Mouse (Mus musculus) hindbrain, embryonic 12.5 days (tissue): ENCODE data around the gene Ulk4. TPM values are rescaled to one million over a fixed set of nuclear protein-coding genes. Genes with fewer than 3 reads are reported as not detected.

Source experiments
- ATAC-seq: fragments of 200-750 bp; cut with Nextera tagmentation; 2 replicates; pipeline ENCODE4 v1.8.0; 2017; ENCODE audit warnings: moderate TSS enrichment; ENCODE audit not compliant: low FRiP score
- H3K27ac ChIP-seq: fragments of 300-500 bp; sonication (generic); 2 replicates; pipeline ENCODE4 v1.5.1; 2016; ENCODE audit warnings: mild to moderate bottlenecking
- H3K27me3 ChIP-seq: fragments of 300-500 bp; sonication (generic); 2 replicates; pipeline ENCODE4 v1.6.1; 2016; ENCODE audit warnings: mild to moderate bottlenecking
- H3K36me3 ChIP-seq: fragments of 300-500 bp; sonication (generic); 2 replicates; pipeline ENCODE4 v1.6.1; 2016; ENCODE audit warnings: mild to moderate bottlenecking
- H3K4me1 ChIP-seq: fragments of 300-500 bp; sonication (generic); 2 replicates; pipeline ENCODE4 v1.6.1; 2016
- H3K4me2 ChIP-seq: fragments of 300-500 bp; sonication (generic); replicated peaks from 2 replicates; pipeline ENCODE4 v1.6.1; 2016; ENCODE audit warnings: mild to moderate bottlenecking
- H3K4me3 ChIP-seq: fragments of 300-500 bp; sonication (generic); 2 replicates; pipeline ENCODE4 v1.5.1; 2016; ENCODE audit warnings: mild to moderate bottlenecking
- H3K9ac ChIP-seq: fragments of 300-500 bp; sonication (generic); 2 replicates; pipeline ENCODE4 v1.6.1; 2016; ENCODE audit warnings: mild to moderate bottlenecking, moderate library complexity
- H3K9me3 ChIP-seq: fragments of 300-500 bp; sonication (generic); replicated peaks from 2 replicates; pipeline ENCODE4 v1.6.1; 2016; ENCODE audit warnings: mild to moderate bottlenecking
- WGBS: fragments of 180-500 bp; shearing (Covaris S2); methylation state at CpG from one replicate; pipeline ENCODE4 v1.1.7; 2016; 5-methylcytosine and 5-hydroxymethylcytosine counted together
- polyA plus RNA-seq: library from polyadenylated mRNA; unstranded; fragments of >200 nt; fragmentation: Nextera tagmentation; extraction: Ambion mirVana; gene quantifications from 2 replicates; pipeline ENCODE4 v1.2.1, GENCODE M21; 2016

Gene Ulk4
- polyA plus RNA-seq, 1 experiment from 2014 or later = 164 TPM

DNA sequence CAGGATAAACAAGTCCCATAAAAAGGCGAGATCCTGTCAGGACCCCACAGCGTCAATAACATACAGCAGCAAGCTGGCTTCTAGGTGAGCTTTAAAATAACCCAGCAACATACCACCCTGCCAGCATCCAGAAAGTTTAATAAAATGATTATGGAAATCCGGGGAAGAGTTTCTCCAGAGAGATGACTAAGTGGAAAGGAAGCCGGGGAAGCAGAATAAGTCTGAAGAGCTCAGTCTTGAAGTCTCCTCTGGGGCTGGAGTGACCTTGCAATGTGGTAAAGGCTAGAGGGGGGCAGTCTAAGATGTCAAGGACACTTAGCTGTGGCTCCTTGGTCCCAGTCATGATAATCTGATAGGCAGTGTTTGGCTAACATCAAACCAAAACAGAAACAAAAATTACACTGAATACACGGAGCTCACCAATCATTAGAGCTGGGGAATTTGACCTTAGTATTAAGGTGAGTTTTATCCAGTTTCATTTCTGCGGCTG, 303.9 kb downstream of the Ulk4 start:
- no peak overlapping the region for H3K9ac ChIP-seq
- no peaks in the 10 kb centered on the region for H3K9me3 ChIP-seq
- no peak overlapping the region for H3K4me2 ChIP-seq
- H3K36me3 ChIP-seq = peaks cover 25% of the 10 kb centered on the region
- H3K27me3 ChIP-seq = no peaks in the 10 kb centered on the region
- ATAC-seq = no peak
- no peaks in the 10 kb centered on the region for H3K4me1 ChIP-seq
- H3K4me3 ChIP-seq = no peak overlapping the region
- WGBS = 78% methylated on average over 6 of the region's 6 CpGs
- H3K27ac ChIP-seq = no peak overlapping the region

DNA sequence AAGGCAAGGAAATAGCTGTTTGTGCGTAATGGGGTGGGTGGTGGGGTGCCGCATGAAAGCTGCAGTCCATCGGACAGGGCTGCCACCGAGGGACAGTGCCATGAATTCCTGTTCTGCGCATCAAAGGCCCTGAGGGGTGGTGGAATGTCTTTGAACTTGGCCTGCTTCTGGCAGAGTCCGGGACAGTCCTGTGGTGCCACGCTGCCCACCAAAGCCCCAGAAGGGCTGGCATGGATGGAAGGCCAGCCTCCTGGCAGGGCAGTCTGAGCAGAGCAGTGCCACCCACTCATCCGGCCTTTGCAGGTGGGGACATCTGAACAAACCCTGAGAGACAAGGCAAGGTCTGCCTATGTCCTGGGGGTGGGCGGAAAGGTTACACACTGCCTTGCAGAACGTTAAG, 312.0 kb downstream of the Ulk4 start:
- H3K27ac ChIP-seq = no peak overlapping the region; the same call in 1 of the 2 replicates
- no peak for ATAC-seq
- no peaks in the 10 kb centered on the region for H3K27me3 ChIP-seq
- no peaks in the 10 kb centered on the region for H3K9me3 ChIP-seq
- H3K36me3 ChIP-seq = peaks cover 94% of the 10 kb centered on the region
- peaks cover 3% of the 10 kb centered on the region; the same call in 1 of the 2 replicates for H3K4me1 ChIP-seq
- WGBS = 86% methylated on average over 10 of the region's 10 CpGs
- no peak overlapping the region for H3K9ac ChIP-seq
- no peak overlapping the region for H3K4me2 ChIP-seq
- no peak overlapping the region for H3K4me3 ChIP-seq

DNA sequence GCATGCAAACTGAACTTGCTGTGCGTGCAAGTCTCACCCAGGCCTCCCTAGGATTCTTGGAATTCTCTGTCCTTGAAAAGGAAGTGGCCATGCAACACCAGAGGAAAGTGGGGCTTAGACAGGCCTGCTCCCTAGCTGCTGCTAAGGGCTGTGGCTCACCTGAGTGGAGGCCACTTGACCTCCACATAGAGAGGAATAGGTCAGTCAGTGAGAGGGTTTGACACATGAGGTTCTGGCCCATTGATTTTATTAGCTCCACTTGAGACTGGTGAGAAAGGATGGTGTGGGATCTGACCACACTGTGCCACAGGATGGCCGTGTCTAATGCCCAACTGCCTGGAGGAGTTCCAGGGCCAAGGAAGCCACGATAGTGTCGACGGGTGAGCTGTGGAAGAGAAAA, 312.8 kb downstream of the Ulk4 start:
- 87% methylated on average over 5 of the region's 5 CpGs for WGBS
- H3K9me3 ChIP-seq = no peaks in the 10 kb centered on the region
- H3K4me3 ChIP-seq = no peak overlapping the region
- peaks cover 96% of the 10 kb centered on the region for H3K36me3 ChIP-seq
- H3K4me1 ChIP-seq = peaks cover 3% of the 10 kb centered on the region; the same call in 1 of the 2 replicates
- H3K4me2 ChIP-seq = no peak overlapping the region
- H3K27me3 ChIP-seq = no peaks in the 10 kb centered on the region
- ATAC-seq = no peak
- no peak overlapping the region for H3K9ac ChIP-seq
- no peak overlapping the region for H3K27ac ChIP-seq

DNA sequence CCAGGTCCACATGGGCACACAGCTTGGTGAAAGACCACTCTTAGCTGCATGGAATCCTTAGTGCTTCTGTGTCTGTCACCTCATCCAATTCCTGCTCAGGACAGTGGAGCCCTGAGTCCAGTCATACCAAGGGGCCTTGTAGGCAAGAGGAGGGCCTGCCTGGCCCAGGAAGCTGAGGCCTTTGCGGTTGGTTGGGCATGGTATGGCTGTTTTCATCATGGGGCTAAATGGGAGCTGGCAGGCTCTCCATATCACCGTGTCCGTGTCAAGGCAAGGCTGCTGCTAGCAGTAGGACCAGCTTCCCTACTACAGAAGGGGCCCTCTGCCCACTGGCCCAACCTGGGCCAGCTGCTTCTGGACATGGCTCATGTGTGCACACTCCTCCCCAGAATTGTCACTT, 313.3 kb downstream of the Ulk4 start:
- no peaks in the 10 kb centered on the region for H3K9me3 ChIP-seq
- H3K4me3 ChIP-seq = no peak overlapping the region
- no peak overlapping the region for H3K4me2 ChIP-seq
- ATAC-seq = no peak
- no peaks in the 10 kb centered on the region for H3K27me3 ChIP-seq
- H3K27ac ChIP-seq = no peak overlapping the region
- 86% methylated on average over 3 of the region's 3 CpGs for WGBS
- H3K4me1 ChIP-seq = peaks cover 3% of the 10 kb centered on the region; the same call in 1 of the 2 replicates
- peaks cover 96% of the 10 kb centered on the region for H3K36me3 ChIP-seq
- H3K9ac ChIP-seq = no peak overlapping the region

DNA sequence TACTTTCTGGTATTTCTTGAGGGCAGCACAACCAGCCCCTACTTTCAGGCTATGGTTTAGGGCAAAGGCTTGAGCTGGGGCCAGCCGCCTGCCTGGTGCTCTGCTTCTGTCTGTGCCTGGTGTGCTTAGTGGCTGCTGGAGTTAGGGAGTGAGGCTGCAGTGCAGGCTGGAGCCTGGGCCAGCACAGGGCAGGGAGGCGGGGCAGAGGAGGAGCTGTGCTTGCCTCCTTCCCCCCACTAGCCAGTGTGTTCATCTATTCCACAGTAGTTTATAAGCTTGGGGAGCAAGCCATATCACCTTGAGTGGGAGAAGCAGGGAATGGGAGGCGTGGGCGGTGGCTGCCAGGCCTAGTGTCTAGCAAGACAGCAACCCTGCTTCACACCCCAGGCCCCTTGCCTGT, 313.9 kb downstream of the Ulk4 start:
- WGBS = 98% methylated on average over 4 of the region's 4 CpGs
- Histone ChIP-seq H3K9me3 (no peaks in the 10 kb centered on the region), H3K4me3 (no peak overlapping the region), H3K4me2 (no peak overlapping the region), H3K9ac (no peak overlapping the region), H3K4me1 (peaks cover 3% of the 10 kb centered on the region; the same call in 1 of the 2 replicates), H3K27me3 (no peaks in the 10 kb centered on the region), H3K27ac (no peak overlapping the region), H3K36me3 (peaks cover 96% of the 10 kb centered on the region)
- no peak for ATAC-seq

DNA sequence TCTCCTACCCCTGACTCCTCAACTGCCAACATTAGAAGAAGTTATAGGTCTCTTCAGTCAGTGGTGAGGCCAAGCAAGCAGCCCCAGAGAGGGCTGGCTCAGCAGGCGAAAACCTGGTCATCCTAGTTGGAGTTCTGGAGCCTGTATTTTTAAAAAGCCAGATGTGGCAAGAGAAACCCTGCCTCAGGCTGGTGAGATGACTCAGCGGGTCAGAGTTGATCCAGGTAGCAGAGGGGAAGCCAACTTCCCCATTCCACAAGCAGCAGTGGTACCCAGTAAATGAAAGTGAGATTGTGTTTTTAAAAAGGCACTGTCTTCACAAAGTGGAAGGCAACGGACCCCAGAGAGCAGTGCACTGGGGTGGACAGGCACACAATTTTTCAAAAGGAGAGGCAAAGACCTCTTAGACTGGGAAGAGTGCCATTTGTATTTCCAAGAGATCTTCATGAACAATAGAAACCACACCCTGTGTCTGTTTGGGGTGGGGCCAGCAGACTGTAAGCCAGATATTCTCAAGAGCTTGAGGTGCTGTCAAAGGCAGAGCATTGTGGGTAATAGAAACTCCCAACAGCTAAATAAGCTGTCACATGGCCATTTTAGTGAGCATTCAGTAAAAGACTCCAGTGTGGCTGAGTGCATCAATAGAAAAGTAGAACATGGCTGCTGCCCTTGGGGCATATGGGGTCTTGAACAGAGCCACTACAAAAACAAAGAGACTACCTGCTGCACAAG, 314.9 kb downstream of the Ulk4 start:
- Histone ChIP-seq H3K36me3 (peaks cover 99% of the 10 kb centered on the region), H3K27ac (0 out of 2 replicates have a peak overlapping the region, but pooled peaks have one; percentile 19), H3K9me3 (no peaks in the 10 kb centered on the region), H3K9ac (no peak overlapping the region), H3K4me1 (peaks cover 3% of the 10 kb centered on the region; the same call in 1 of the 2 replicates), H3K4me2 (no peak overlapping the region), H3K4me3 (no peak overlapping the region), H3K27me3 (no peaks in the 10 kb centered on the region)
- WGBS = 84% methylated on average over 3 of the region's 3 CpGs
- ATAC-seq = no peak

DNA sequence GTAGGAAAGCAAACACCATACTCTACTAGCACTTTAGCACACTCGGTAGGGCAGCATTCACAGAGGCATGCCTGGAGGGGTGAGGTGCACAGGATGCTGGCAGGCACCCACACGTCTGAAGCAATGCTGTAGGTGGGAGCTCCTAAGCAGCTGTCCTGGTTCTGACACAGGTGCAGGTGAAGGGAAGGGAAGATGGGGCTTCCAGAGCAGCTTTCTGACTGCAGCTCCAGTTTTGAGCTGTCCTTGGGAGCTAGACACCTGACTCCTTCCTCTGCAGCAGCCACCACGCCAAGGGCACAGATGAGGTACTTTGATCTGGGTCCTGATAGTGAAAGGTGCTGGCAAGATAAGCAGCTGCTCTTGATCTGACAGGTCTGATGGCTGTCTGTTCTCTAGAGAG, 315.5 kb downstream of the Ulk4 start:
- Histone ChIP-seq H3K36me3 (peaks cover 99% of the 10 kb centered on the region), H3K9ac (no peak overlapping the region), H3K27me3 (no peaks in the 10 kb centered on the region), H3K4me1 (peaks cover 3% of the 10 kb centered on the region; the same call in 1 of the 2 replicates), H3K4me2 (no peak overlapping the region), H3K9me3 (no peaks in the 10 kb centered on the region), H3K4me3 (no peak overlapping the region), H3K27ac (no peak overlapping the region)
- WGBS = 85% methylated on average over 3 of the region's 3 CpGs
- no peak for ATAC-seq

DNA sequence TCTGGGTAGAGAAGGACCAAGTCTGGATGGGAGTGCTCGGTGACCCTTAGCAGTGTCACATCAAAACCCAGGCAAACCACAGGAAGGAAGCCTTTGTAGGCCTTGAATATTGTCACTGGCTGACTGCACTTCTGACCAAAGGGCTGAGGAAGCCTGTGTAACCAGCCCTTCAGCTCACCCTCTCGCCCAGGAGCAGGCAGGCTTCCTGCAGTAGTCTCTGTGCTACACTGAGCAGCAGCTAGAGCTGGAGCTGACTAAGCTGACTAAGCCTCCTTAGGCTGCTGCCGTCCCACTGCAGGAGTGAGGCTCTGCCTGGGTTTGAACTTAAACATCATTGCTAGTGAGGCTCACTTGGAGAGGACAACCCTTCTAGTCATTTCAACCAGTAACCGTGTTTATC, 316.4 kb downstream of the Ulk4 start:
- Histone ChIP-seq H3K36me3 (peaks cover 99% of the 10 kb centered on the region), H3K9ac (no peak overlapping the region), H3K4me2 (no peak overlapping the region), H3K9me3 (no peaks in the 10 kb centered on the region), H3K27ac (no peak overlapping the region), H3K27me3 (no peaks in the 10 kb centered on the region), H3K4me1 (peaks cover 3% of the 10 kb centered on the region; the same call in 1 of the 2 replicates), H3K4me3 (no peak overlapping the region)
- WGBS = 78% methylated on average over 4 of the region's 4 CpGs
- ATAC-seq = no peak

DNA sequence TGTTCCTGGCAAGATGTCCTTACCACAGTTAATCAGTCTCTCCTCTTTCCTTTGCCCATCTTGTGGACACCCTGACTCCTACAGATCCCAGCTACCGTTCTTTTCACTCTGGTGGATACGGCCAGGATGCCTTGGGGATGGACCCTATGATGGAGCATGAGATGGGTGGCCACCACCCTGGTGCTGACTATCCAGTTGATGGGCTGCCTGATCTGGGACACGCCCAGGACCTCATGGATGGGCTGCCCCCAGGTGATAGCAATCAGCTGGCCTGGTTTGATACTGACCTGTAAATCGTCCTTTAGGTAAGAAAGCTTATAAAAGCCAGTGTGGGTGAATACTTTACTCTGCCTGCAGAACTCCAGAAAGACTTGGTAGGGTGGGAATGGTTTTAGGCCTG, 317.8 kb downstream of the Ulk4 start:
- Histone ChIP-seq H3K27me3 (no peaks in the 10 kb centered on the region), H3K27ac (no peak overlapping the region), H3K4me3 (no peak overlapping the region), H3K9me3 (no peaks in the 10 kb centered on the region), H3K4me1 (peaks cover 3% of the 10 kb centered on the region; the same call in 1 of the 2 replicates), H3K36me3 (peaks cover 99% of the 10 kb centered on the region), H3K9ac (no peak overlapping the region), H3K4me2 (no peak overlapping the region)
- 89% methylated on average over 4 of the region's 4 CpGs for WGBS
- ATAC-seq = no peak

DNA sequence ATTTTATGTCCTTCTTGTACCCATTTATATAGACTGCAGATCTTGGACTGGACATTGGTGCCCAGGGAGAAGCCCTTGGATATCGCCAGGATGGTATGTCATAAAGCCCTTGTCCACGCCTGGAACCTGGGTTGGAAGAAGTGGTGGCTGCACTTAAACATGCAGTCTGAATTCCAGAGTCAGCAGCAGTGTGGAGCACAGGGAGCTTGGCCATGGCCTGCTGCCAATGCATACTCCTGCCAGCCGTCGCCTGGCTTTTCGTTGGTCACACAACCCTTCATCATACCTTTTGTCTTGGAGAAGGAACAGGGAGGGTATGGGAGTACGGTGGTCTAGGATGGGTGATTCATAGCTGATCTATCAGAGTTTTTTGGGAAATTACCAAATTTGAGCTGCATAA, 318.4 kb downstream of the Ulk4 start:
- H3K9ac ChIP-seq = no peak overlapping the region
- no peaks in the 10 kb centered on the region for H3K9me3 ChIP-seq
- no peaks in the 10 kb centered on the region for H3K27me3 ChIP-seq
- H3K27ac ChIP-seq = no peak overlapping the region
- no peak overlapping the region for H3K4me2 ChIP-seq
- WGBS = 87% methylated on average over 6 of the region's 6 CpGs
- no peak for ATAC-seq
- peaks cover 3% of the 10 kb centered on the region; the same call in 1 of the 2 replicates for H3K4me1 ChIP-seq
- no peak overlapping the region for H3K4me3 ChIP-seq
- H3K36me3 ChIP-seq = peaks cover 99% of the 10 kb centered on the region

DNA sequence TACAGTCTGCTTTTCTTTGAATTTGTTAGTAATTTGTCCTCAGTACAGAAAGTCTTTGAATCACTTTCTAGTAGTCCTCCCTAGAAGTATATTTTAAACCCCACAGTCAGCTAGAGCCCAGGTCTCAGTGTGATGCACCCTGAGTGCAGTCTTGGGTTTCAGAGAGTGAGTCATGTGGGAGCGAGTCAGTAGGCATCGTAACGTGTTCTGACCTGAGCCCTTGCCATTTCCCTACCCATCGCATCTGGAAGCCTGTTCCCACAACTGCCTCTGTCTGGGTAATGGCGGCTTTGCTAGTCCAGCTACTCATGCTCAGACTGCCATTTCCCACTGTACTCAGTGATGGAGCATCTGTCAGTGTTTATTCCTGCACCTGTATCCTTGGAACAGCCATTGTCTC, 318.9 kb downstream of the Ulk4 start:
- H3K4me2 ChIP-seq = no peak overlapping the region
- no peak for ATAC-seq
- 90% methylated on average over 5 of the region's 5 CpGs for WGBS
- no peaks in the 10 kb centered on the region for H3K27me3 ChIP-seq
- peaks cover 3% of the 10 kb centered on the region; the same call in 1 of the 2 replicates for H3K4me1 ChIP-seq
- H3K27ac ChIP-seq = no peak overlapping the region
- no peaks in the 10 kb centered on the region for H3K9me3 ChIP-seq
- no peak overlapping the region for H3K9ac ChIP-seq
- H3K36me3 ChIP-seq = peaks cover 100% of the 10 kb centered on the region
- no peak overlapping the region for H3K4me3 ChIP-seq

DNA sequence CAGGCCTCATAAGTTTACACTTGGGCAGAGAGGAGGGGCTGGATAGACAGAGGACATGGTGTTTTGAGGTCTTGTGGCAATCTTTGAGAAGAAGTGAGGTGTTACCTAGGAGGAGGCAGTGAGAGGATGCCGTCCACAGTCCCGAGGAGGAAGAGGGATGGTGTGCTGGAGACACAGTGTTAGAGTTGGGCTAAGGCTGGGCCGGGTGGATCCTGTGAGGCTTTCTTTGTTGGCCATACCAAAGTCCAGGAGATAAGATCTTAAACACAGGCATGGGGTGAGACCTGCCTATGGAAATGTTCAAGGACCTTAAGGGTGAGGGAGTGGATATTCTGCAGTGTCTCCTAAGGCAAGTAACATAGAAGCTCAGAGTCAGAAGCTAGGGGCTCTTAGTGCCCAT, 325.1 kb downstream of the Ulk4 start:
- Histone ChIP-seq H3K27ac (no peak overlapping the region), H3K4me3 (no peak overlapping the region), H3K9me3 (no peaks in the 10 kb centered on the region), H3K4me2 (no peak overlapping the region), H3K9ac (no peak overlapping the region), H3K4me1 (peaks cover 9% of the 10 kb centered on the region; the same call in 1 of the 2 replicates), H3K27me3 (no peaks in the 10 kb centered on the region), H3K36me3 (peaks cover 70% of the 10 kb centered on the region)
- WGBS = 92% methylated on average over 3 of the region's 3 CpGs
- no peak for ATAC-seq

DNA sequence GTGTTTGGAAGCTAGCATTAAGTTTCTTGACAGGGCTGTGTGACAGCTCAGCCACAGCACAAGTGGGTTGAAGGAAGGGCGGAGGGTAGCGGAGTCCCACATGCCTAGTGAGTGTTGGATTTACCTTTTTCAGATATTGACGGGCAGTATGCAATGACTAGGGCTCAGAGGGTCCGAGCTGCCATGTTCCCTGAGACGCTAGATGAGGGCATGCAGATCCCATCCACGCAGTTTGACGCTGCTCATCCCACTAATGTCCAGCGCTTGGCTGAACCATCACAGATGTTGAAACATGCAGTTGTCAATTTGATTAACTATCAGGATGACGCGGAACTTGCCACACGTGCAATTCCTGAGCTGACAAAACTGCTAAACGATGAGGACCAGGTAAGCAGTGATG, 326.2 kb downstream of the Ulk4 start:
- H3K36me3 ChIP-seq = peaks cover 58% of the 10 kb centered on the region
- no peak overlapping the region for H3K9ac ChIP-seq
- H3K4me3 ChIP-seq = no peak overlapping the region
- H3K4me1 ChIP-seq = peaks cover 14% of the 10 kb centered on the region
- H3K27ac ChIP-seq = no peak overlapping the region
- ATAC-seq = no peak
- 91% methylated on average over 12 of the region's 12 CpGs for WGBS
- no peak overlapping the region for H3K4me2 ChIP-seq
- no peaks in the 10 kb centered on the region for H3K27me3 ChIP-seq
- H3K9me3 ChIP-seq = no peaks in the 10 kb centered on the region
